ENCODE assay signal across 17 mouse cellular contexts in genomic region chr10:78167775-78168174, GRCm38 (mm10).
"Had no signal": no experiment of that assay in that cellular context is flagged by ENCODE, and none has a peak within 500 bp of the region (broad histone marks: within the 10 kb centered on the region; RNA-seq: fewer than 3 reads in every experiment).

No protein-coding gene starts in this region.

- DNase-seq: embryo, embryonic 11 days; forebrain, postnatal 0 days; gastrocnemius, adult 2 months; gastrocnemius, postnatal 10 days; gastrocnemius, postnatal 14 days; gastrocnemius, postnatal 25 days; gastrocnemius, postnatal 36 days; heart, adult 11 months; heart, adult 18-20 months; heart, adult 2 months had no signal

- H3K9me3 ChIP-seq: embryonic facial prominence, embryonic 12.5 days; embryonic facial prominence, embryonic 15.5 days; forebrain, embryonic 10.5 days; forebrain, embryonic 12.5 days; forebrain, embryonic 13.5 days; forebrain, embryonic 15.5 days had no signal

- H3K27ac ChIP-seq: embryonic facial prominence, embryonic 12.5 days; embryonic facial prominence, embryonic 15.5 days; forebrain, embryonic 10.5 days; forebrain, embryonic 12.5 days; forebrain, embryonic 13.5 days; forebrain, embryonic 15.5 days; heart, adult 2 months had no signal

- H3K4me3 ChIP-seq: forebrain, embryonic 12.5 days; forebrain, embryonic 13.5 days; forebrain, embryonic 15.5 days; heart, adult 2 months had no signal

- H3K27me3 ChIP-seq: embryonic facial prominence, embryonic 12.5 days; embryonic facial prominence, embryonic 15.5 days; forebrain, embryonic 12.5 days; forebrain, embryonic 13.5 days; forebrain, embryonic 15.5 days had no signal

- ATAC-seq: forebrain, embryonic 13.5 days; forebrain, embryonic 15.5 days; forebrain, embryonic 16.5 days; forebrain, postnatal 0 days had no signal

- H3K9ac ChIP-seq: embryonic facial prominence, embryonic 12.5 days; embryonic facial prominence, embryonic 15.5 days; forebrain, embryonic 12.5 days; forebrain, embryonic 13.5 days; forebrain, embryonic 15.5 days; forebrain, postnatal 0 days had no signal
